Mouse (Mus musculus) liver, adult 2 months (tissue): ENCODE data around the gene Spns2.

Source experiments
- CTCF ChIP-seq: fragments of 200-500 bp; IDR thresholded peaks from 2 replicates; pipeline ENCODE4 v1.5.1; 2011; ENCODE audit warnings: low read depth, low read length, control low read depth
- POLR2A ChIP-seq: fragments of 200-500 bp; IDR thresholded peaks from 2 replicates; pipeline ENCODE4 v1.6.1; 2011; ENCODE audit warnings: low read length, control low read depth; ENCODE audit not compliant: insufficient read depth; ENCODE audit errors: extremely low read depth

GRCm38 (mm10) chr11:72496775-72497174 lies 7.1 kb upstream of the Spns2 start:
- TF ChIP-seq POLR2A (no peak), CTCF (no peak)
